14 mouse cellular contexts compared by ENCODE assay signal in genomic region chr4:136224240-136224559, GRCm38 (mm10). TPM values are rescaled to one million over a fixed set of nuclear protein-coding genes. Genes with fewer than 3 reads are reported as not detected.
DNase-seq lines count a peak whose midpoint lies in the region; ATAC-seq and TF ChIP-seq lines count a peak whose summit lies in the region.
"Had no signal": no experiment of that assay in that cellular context is flagged by ENCODE, and none has a peak within 500 bp of the region (broad histone marks: within the 10 kb centered on the region; RNA-seq: fewer than 3 reads in every experiment).

No protein-coding gene starts in this region.

- H3K27ac ChIP-seq in cortical plate, adult 2 months (ENCODE audit: insufficient read depth, low read length): 0 out of 2 replicates have a peak overlapping the region, but pooled peaks have one; percentile 35
- H3K27ac ChIP-seq in embryonic facial prominence, embryonic 12.5 days: peak overlapping the region; percentile 1; the same call in 1 of the 2 replicates
- peak overlapping the region; percentile 81 for H3K27ac ChIP-seq in hindbrain, embryonic 12.5 days
- H3K27ac ChIP-seq in midbrain, embryonic 13.5 days: peak overlapping the region; percentile 84
- no peak overlapping the region for H3K27ac ChIP-seq in stomach, postnatal 0 days (replicated peaks)
- H3K27ac ChIP-seq: heart, embryonic 13.5 days; liver, embryonic 13.5 days had no signal

- H3K4me3 ChIP-seq in cortical plate, adult 2 months (ENCODE audit: insufficient read depth, low read length): no peak overlapping the region
- no peak overlapping the region for H3K4me3 ChIP-seq in embryonic facial prominence, embryonic 12.5 days
- H3K4me3 ChIP-seq in hindbrain, embryonic 12.5 days: no peak overlapping the region
- H3K4me3 ChIP-seq in midbrain, embryonic 13.5 days (replicated peaks): no peak overlapping the region
- no peak overlapping the region for H3K4me3 ChIP-seq in stomach, postnatal 0 days (ENCODE audit: low read depth, low read length)
- H3K4me3 ChIP-seq: heart, embryonic 13.5 days; liver, embryonic 13.5 days had no signal

- peaks cover 4% of the 10 kb centered on the region for H3K4me1 ChIP-seq in cortical plate, adult 2 months (ENCODE audit: control insufficient read depth, insufficient read depth, low read length)
- H3K4me1 ChIP-seq in embryonic facial prominence, embryonic 12.5 days: peaks cover 31% of the 10 kb centered on the region
- H3K4me1 ChIP-seq in hindbrain, embryonic 12.5 days: peaks cover 30% of the 10 kb centered on the region
- H3K4me1 ChIP-seq in midbrain, embryonic 13.5 days (replicated peaks): peaks cover 28% of the 10 kb centered on the region
- peaks cover 7% of the 10 kb centered on the region for H3K4me1 ChIP-seq in stomach, postnatal 0 days (replicated peaks; ENCODE audit: control insufficient read depth, insufficient read depth)

- no peak overlapping the region for H3K9ac ChIP-seq in embryonic facial prominence, embryonic 12.5 days
- no peak overlapping the region for H3K9ac ChIP-seq in hindbrain, embryonic 12.5 days
- H3K9ac ChIP-seq in midbrain, embryonic 13.5 days (replicated peaks): no peak overlapping the region
- H3K9ac ChIP-seq in stomach, postnatal 0 days (ENCODE audit: low read length): no peak overlapping the region
- H3K9ac ChIP-seq: heart, embryonic 13.5 days; liver, embryonic 13.5 days had no signal

- TF ChIP-seq CTCF in cortical plate, adult 2 months (IDR thresholded peaks at IDR 0.05; ENCODE audit: extremely low read depth, insufficient read depth, low read length): no peak
- no peak for TF ChIP-seq CTCF in stomach, postnatal 0 days (IDR thresholded peaks at IDR 0.05; ENCODE audit: low read depth)

- no peak for DNase-seq in adrenal gland, adult 2 months
- DNase-seq in stomach, postnatal 0 days (ENCODE audit: low spot score): no peak
- no peak for DNase-seq in thymus, adult 18-20 months
- DNase-seq in thymus, postnatal 36 days: no peak
- DNase-seq: cerebellum, adult 2 months; gastrocnemius, postnatal 25 days; kidney, adult 9 months; liver, embryonic 13.5 days had no signal

- no peaks in the 10 kb centered on the region for H3K9me3 ChIP-seq in embryonic facial prominence, embryonic 12.5 days
- H3K9me3 ChIP-seq in hindbrain, embryonic 12.5 days (replicated peaks): no peaks in the 10 kb centered on the region
- H3K9me3 ChIP-seq in midbrain, embryonic 13.5 days: no peaks in the 10 kb centered on the region
- no peaks in the 10 kb centered on the region for H3K9me3 ChIP-seq in stomach, postnatal 0 days (ENCODE audit: control insufficient read depth, low read length)
- H3K9me3 ChIP-seq: heart, embryonic 13.5 days; liver, embryonic 13.5 days had no signal

- no peaks in the 10 kb centered on the region for H3K36me3 ChIP-seq in embryonic facial prominence, embryonic 12.5 days
- H3K36me3 ChIP-seq in hindbrain, embryonic 12.5 days: no peaks in the 10 kb centered on the region
- no peaks in the 10 kb centered on the region for H3K36me3 ChIP-seq in midbrain, embryonic 13.5 days
- 0 out of 2 replicates have a peak, but pooled peaks cover 3% of the 10 kb centered on the region for H3K36me3 ChIP-seq in stomach, postnatal 0 days (ENCODE audit: control insufficient read depth, insufficient read depth, low read length)
- H3K36me3 ChIP-seq: heart, embryonic 13.5 days; liver, embryonic 13.5 days had no signal

- no peak for ATAC-seq in embryonic facial prominence, embryonic 12.5 days (ENCODE audit: insufficient number of reproducible peaks, insufficient read depth, low FRiP score, low TSS enrichment)
- ATAC-seq in hindbrain, embryonic 12.5 days (ENCODE audit: low FRiP score): peak; percentile 64
- no peak; the same call in 1 of the 2 replicates for ATAC-seq in midbrain, embryonic 13.5 days
- no peak for ATAC-seq in stomach, postnatal 0 days (ENCODE audit: low FRiP score, low TSS enrichment)

- no peak overlapping the region for H3K4me2 ChIP-seq in embryonic facial prominence, embryonic 12.5 days (replicated peaks)
- no peak overlapping the region for H3K4me2 ChIP-seq in hindbrain, embryonic 12.5 days (replicated peaks)
- 0 out of 2 replicates have a peak overlapping the region, but pooled peaks have one; percentile 9 for H3K4me2 ChIP-seq in midbrain, embryonic 13.5 days (replicated peaks)
- no peak overlapping the region for H3K4me2 ChIP-seq in stomach, postnatal 0 days (replicated peaks; ENCODE audit: low read depth)
- H3K4me2 ChIP-seq: heart, embryonic 13.5 days; liver, embryonic 13.5 days had no signal

- no peak for TF ChIP-seq POLR2A in cortical plate, adult 2 months (IDR thresholded peaks at IDR 0.05; ENCODE audit: extremely low read depth, insufficient read depth, low read length)

- WGBS in embryonic facial prominence, embryonic 12.5 days: 43% methylated on average over 5 of the region's 5 CpGs
- 53% methylated on average over 5 of the region's 5 CpGs for WGBS in hindbrain, embryonic 12.5 days
- WGBS in midbrain, embryonic 13.5 days: 53% methylated on average over 4 of the region's 5 CpGs
- WGBS in stomach, postnatal 0 days: 68% methylated on average over 5 of the region's 5 CpGs

- H3K27me3 ChIP-seq in embryonic facial prominence, embryonic 12.5 days: no peaks in the 10 kb centered on the region
- H3K27me3 ChIP-seq in hindbrain, embryonic 12.5 days: peaks cover 15% of the 10 kb centered on the region; the same call in 1 of the 2 replicates
- H3K27me3 ChIP-seq in midbrain, embryonic 13.5 days: peaks cover 15% of the 10 kb centered on the region
- H3K27me3 ChIP-seq in stomach, postnatal 0 days (ENCODE audit: control insufficient read depth, insufficient read depth, low read length): no peaks in the 10 kb centered on the region

- TF ChIP-seq EP300 in stomach, postnatal 0 days (optimal IDR thresholded peaks at IDR 0.05): no peak

RNA-seq across cellular contexts. Expression of gene Asap3, which starts 18.0 kb away (rescaled TPM):
- 2.9 and 3.2 TPM in 2 replicates for polyA plus RNA-seq in cortical plate, adult 2 months (2012; rRNA removed)
- polyA plus RNA-seq in embryonic facial prominence, embryonic 12.5 days (2016; fragmentation: Nextera tagmentation; extraction: Ambion mirVana): 13.1 and 13.3 TPM in 2 replicates
- polyA plus RNA-seq in hindbrain, embryonic 12.5 days (2016; fragmentation: Nextera tagmentation; extraction: Ambion mirVana): 11.6 and 11.8 TPM in 2 replicates
- 3.9 and 4.5 TPM in 2 replicates for polyA plus RNA-seq in midbrain, embryonic 13.5 days (2015; fragmentation: Nextera tagmentation; extraction: Ambion mirVana)
- 1 to 10 TPM; 1.4 to 3.6 TPM for total RNA-seq in adrenal gland, adult 2 months (2021)
- 3.2 and 4.2 TPM in 2 replicates for polyA plus RNA-seq in adrenal gland, adult 2 months (2012; rRNA removed)
- 1.6 and 1.9 TPM in 2 replicates for polyA plus RNA-seq in stomach, postnatal 0 days (2015; fragmentation: Nextera tagmentation; extraction: Ambion mirVana)
- total RNA-seq: monocyte, adult 5-6 weeks had no signal

RNA-seq across cellular contexts. Expression of gene Tcea3, which starts 23.3 kb away (rescaled TPM):
- polyA plus RNA-seq in cortical plate, adult 2 months (2012; rRNA removed): 0.53 and 0.92 TPM in 2 replicates
- 2.9 and 4.1 TPM in 2 replicates for polyA plus RNA-seq in embryonic facial prominence, embryonic 12.5 days (2016; fragmentation: Nextera tagmentation; extraction: Ambion mirVana)
- 5.0 and 7.2 TPM in 2 replicates for polyA plus RNA-seq in hindbrain, embryonic 12.5 days (2016; fragmentation: Nextera tagmentation; extraction: Ambion mirVana)
- 0.87 and 1.1 TPM in 2 replicates for polyA plus RNA-seq in midbrain, embryonic 13.5 days (2015; fragmentation: Nextera tagmentation; extraction: Ambion mirVana)
- 1 to 10 TPM; 1.7 to 2.7 TPM for total RNA-seq in adrenal gland, adult 2 months (2021)
- 0.13 and 0.54 TPM in 2 replicates for polyA plus RNA-seq in adrenal gland, adult 2 months (2012; rRNA removed)
- polyA plus RNA-seq in stomach, postnatal 0 days (2015; fragmentation: Nextera tagmentation; extraction: Ambion mirVana): 31.1 and 35.0 TPM in 2 replicates

RNA-seq across cellular contexts. Expression of gene E2f2, which starts 52.0 kb away (rescaled TPM):
- 0.67 and 0.78 TPM in 2 replicates for polyA plus RNA-seq in cortical plate, adult 2 months (2012; rRNA removed)
- polyA plus RNA-seq in embryonic facial prominence, embryonic 12.5 days (2016; fragmentation: Nextera tagmentation; extraction: Ambion mirVana): 8.3 and 8.7 TPM in 2 replicates
- 7.0 and 7.9 TPM in 2 replicates for polyA plus RNA-seq in hindbrain, embryonic 12.5 days (2016; fragmentation: Nextera tagmentation; extraction: Ambion mirVana)
- polyA plus RNA-seq in midbrain, embryonic 13.5 days (2015; fragmentation: Nextera tagmentation; extraction: Ambion mirVana): 3.8 and 4.0 TPM in 2 replicates
- 1 to 10 TPM; 1.8 to 5.1 TPM for total RNA-seq in adrenal gland, adult 2 months (2021)
- 2.9 and 3.0 TPM in 2 replicates for polyA plus RNA-seq in adrenal gland, adult 2 months (2012; rRNA removed)
- polyA plus RNA-seq in stomach, postnatal 0 days (2015; fragmentation: Nextera tagmentation; extraction: Ambion mirVana): 0.91 and 1.5 TPM in 2 replicates
